Mouse (Mus musculus) bone marrow macrophage, adult 2 months (primary cell): ENCODE measurements around the gene Hist1h1c. TPM values are rescaled to one million over a fixed set of nuclear protein-coding genes. Genes with fewer than 3 reads are reported as not detected.

Experiments
- H3K27ac ChIP-seq: 2 replicates; pipeline ENCODE4 v1.5.1; 2012; ENCODE audit warnings: low read depth, low read length; ENCODE audit not compliant: insufficient read depth
- H3K4me1 ChIP-seq: 2 replicates; pipeline ENCODE4 v1.6.1; 2012; ENCODE audit warnings: low read length; ENCODE audit not compliant: control insufficient read depth, insufficient read depth
- H3K4me3 ChIP-seq: 2 replicates; pipeline ENCODE4 v1.5.1; 2012; ENCODE audit warnings: mild to moderate bottlenecking, low read length, moderate library complexity; ENCODE audit not compliant: insufficient read depth
- CTCF ChIP-seq: IDR thresholded peaks from 2 replicates; pipeline ENCODE4 v1.5.1; 2012; ENCODE audit warnings: low read depth, mild to moderate bottlenecking, low read length, moderate library complexity
- POLR2A ChIP-seq: IDR thresholded peaks from 2 replicates; pipeline ENCODE4 v1.6.1; 2012; ENCODE audit warnings: mild to moderate bottlenecking, low read depth, low read length, borderline replicate concordance
- polyA plus RNA-seq: library from polyadenylated mRNA; stranded (reverse); fragments of >200 nt; gene quantifications from 2 replicates; pipeline ENCODE4 v1.2.4, GENCODE M21; 2012; ENCODE audit not compliant: missing spikeins, insufficient read depth, insufficient read length

Hist1h1c gene
- polyA plus RNA-seq, 1 experiment, result 75.5 TPM

DNA sequence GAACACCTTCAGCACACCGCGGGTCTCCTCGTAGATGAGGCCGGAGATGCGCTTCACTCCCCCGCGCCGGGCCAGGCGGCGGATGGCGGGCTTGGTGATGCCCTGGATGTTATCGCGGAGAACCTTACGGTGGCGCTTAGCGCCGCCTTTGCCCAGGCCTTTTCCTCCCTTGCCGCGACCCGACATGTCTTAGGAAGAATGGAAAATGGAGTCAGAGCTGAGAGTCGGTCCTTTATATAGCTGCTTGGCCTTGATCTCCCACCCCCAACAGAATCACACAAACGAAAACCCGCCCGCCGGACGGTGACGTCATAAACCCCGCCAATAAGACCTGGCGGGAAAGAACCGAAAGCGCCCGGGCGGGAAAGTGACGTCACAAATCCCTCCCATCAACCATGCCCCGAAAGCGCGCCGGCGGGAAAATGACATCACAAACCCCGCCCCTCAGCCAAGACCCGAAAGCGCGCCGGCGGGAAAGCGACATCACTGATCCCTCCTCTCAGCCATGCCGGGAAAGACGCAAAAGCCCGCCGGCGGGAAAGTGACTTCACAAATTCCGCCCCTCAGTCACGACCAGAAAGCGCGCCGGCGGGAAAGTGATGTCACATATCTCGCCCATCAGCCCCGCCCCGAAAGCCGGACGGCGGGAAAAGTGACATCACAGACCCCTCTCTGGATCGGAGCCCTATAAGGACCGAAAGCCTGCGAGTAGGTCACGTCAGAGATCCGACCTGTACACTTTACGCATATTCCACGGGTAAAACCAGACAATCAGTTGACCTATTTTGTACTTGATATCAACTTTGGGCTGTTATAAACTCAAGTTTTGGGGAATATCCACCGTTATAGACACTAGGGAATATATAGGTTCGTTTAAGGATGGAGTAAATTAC, 22.6 kb downstream of the Hist1h1c start, which contains the start of gene Hist1h4a:
Gene Hist1h4a, minus strand, starts transcription at position 259 of the 893 bp plus-strand sequence.
- TF ChIP-seq POLR2A (0 out of 2 replicates have a peak, but pooled peaks have one; percentile 54), CTCF (no peak)

DNA sequence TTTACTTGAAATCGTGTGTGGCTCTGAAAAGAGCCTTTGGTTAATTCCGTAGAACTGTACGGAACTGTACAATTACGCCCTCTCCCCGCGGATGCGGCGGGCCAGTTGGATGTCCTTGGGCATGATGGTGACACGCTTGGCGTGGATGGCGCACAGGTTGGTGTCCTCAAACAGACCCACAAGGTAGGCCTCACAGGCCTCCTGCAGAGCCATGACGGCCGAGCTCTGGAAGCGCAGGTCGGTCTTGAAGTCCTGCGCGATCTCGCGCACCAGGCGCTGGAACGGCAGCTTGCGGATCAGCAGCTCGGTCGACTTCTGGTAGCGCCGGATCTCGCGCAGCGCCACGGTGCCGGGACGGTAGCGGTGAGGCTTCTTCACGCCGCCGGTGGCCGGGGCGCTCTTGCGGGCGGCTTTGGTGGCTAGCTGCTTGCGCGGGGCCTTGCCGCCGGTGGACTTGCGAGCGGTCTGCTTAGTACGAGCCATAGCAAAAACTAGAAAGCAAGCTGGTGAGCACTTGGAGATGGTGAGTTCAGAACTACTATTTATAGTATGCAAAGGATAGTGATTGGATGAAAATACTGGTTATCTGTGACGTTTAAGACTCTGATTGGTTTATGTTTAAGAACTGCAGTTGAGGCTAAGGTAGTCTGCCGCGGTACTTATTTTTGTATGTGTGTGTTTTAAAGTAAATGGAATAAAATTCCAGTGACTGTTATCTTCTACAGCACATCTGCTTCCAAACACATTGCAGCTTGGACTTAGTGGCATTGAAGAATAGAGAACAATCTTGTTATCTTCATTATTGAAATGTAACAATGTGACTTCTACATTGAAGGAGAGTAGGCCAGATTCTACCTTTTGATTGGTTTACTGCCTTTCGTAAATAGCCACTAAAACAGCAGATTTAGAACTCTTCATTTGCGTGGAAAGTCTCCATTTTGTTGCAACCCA, 23.5 kb downstream of the Hist1h1c start, which contains the start of gene Hist1h3a:
Gene Hist1h3a, minus strand, starts transcription at position 516 of the 951 bp plus-strand sequence.
- H3K27ac ChIP-seq, result peak within 1 kb of the TSS; percentile 72
- H3K4me3 ChIP-seq, result peak within 1 kb of the TSS; percentile 59
- H3K4me1 ChIP-seq, result peaks cover 22% of the 10 kb centered on the region

More for the DNA sequence above, 22.6 kb downstream of the Hist1h1c start, which contains the start of gene Hist1h4a:
- peak within 1 kb of the TSS; percentile 72 for H3K27ac ChIP-seq
- peak within 1 kb of the TSS; percentile 58 for H3K4me3 ChIP-seq
- peaks cover 22% of the 10 kb centered on the region for H3K4me1 ChIP-seq

DNA sequence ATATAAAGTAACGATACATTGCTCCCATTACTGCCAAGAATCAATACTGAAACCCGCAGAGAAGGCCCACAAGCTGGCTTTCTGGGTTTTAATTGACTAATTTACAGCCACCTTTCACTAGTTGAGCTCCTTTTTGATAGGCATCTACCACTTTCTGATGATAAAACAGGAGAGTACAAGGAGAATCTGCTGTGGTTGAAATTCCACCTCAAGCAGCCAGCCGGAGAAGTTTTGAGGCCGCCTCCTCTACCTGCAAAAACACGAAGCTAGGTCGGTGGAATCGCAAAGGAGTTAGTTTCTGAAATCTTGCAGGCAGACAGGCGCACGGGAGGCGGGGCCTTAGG, 24.6 kb downstream of the Hist1h1c start:
- TF ChIP-seq POLR2A (no peak), CTCF (no peak)
- Histone ChIP-seq H3K4me3 (peak overlapping the region; percentile 59), H3K4me1 (peaks cover 22% of the 10 kb centered on the region), H3K27ac (peak overlapping the region; percentile 72)

DNA sequence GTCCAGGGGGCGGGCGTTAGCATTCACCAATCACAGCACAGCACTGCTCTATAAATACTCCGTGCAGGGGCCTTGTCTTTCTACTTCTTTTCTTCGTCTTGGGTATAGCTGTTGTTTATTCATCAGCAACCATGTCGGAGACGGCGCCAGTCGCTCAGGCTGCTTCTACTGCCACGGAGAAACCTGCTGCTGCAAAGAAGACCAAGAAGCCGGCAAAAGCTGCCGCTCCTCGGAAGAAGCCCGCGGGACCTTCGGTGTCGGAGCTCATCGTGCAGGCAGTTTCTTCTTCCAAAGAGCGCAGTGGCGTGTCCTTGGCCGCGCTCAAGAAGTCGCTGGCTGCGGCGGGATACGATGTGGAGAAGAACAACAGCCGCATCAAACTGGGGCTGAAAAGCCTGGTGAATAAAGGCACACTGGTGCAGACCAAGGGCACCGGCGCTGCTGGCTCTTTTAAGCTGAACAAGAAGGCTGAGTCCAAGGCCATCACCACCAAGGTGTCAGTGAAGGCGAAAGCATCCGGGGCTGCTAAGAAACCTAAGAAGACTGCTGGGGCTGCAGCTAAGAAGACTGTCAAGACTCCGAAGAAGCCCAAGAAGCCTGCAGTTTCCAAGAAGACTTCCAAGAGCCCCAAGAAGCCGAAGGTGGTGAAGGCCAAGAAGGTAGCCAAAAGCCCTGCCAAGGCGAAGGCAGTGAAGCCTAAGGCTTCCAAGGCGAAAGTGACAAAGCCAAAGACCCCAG, 25.1 kb downstream of the Hist1h1c start, which contains the start of gene Hist1h1a:
Gene Hist1h1a, plus strand, starts transcription at position 81 of the 738 bp plus-strand sequence.
- H3K27ac ChIP-seq, result peak within 1 kb of the TSS; percentile 72
- peaks cover 24% of the 10 kb centered on the region for H3K4me1 ChIP-seq
- TF ChIP-seq CTCF, result no peak
- 0 out of 2 replicates have a peak, but pooled peaks have one; percentile 80 for TF ChIP-seq POLR2A
- H3K4me3 ChIP-seq, result peak within 1 kb of the TSS; percentile 59

DNA sequence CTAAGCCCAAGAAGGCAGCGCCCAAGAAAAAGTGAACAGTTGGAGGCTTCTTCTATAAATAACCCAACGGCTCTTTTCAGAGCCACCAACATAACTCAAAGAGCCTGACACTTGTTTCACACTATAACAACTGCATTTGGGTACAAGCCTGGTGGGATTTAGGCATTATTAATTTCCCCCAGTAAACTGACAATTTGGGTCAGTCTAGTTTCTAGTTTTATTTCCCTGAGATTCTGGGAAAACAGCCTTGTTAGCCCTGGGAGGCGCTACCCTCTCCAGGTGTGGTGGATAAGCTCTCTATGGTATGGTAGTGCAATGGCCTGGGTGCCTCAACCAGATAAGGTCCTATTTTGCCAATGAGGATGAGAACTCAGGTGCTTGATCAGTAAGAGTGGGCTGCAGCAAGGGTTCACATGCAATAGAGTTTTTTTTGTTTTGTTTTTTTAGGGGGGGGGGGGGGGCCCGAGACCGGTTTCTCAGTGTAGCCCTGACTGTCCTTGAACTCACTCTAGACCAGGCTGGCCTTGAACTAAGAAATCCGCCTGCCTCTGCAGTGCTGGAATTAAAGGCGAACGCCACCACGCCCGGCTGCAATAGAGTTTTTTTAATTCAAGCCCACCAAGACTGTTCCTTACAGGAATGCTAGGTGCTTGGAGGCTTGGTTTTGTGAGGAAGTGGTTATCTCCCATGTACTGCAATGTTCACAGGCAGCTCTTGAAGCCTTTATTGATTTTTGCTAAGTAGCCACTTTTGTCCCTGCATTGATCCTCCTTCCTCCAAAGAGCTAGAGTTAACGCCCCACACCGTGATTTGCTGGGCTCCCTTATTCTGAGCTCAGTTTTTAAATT, 25.9 kb downstream of the Hist1h1c start:
- Histone ChIP-seq H3K4me1 (peaks cover 29% of the 10 kb centered on the region), H3K27ac (peak overlapping the region; percentile 59), H3K4me3 (peak overlapping the region; percentile 59)
- no peak for TF ChIP-seq CTCF
- TF ChIP-seq POLR2A, result no peak

DNA sequence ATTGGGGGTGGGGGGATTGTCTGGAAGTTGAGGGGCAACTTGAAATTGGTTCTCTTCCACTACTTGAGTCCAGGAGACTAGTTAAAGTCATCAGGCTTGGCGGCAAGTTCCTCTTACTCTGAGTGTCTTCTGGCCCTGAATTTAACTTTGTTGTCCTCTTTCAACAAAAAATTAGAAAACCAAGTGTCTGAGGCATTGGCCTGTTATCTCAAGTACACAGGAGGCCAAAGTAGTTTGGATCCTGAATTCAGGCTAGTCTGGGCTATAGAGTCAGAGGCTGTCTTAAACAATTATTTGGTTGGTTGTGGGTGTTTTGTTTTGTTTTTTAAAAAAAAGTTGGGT, 26.5 kb downstream of the Hist1h1c start:
- Histone ChIP-seq H3K27ac (no peak overlapping the region), H3K4me1 (peaks cover 28% of the 10 kb centered on the region), H3K4me3 (no peak overlapping the region)
- no peak for TF ChIP-seq POLR2A
- no peak for TF ChIP-seq CTCF

DNA sequence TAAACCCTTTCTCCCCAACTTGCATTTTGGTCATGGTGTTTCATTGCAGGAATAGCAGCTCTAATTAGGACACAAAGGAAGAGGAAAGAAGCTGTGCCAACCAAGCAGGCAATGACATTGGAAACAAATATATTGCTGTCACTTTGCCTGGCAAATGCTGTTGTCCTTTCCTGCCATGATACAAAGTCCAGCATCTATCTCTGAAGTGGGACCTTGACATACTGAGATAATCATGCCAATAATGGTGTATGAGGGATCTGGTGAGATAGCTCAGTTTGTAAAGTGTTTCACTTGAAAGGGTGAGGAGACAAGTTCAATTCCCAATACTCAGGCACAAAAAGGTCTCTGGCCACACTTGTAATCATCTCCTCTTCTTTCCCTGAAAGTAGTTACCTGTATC, 28.2 kb downstream of the Hist1h1c start:
- Histone ChIP-seq H3K4me1 (peaks cover 25% of the 10 kb centered on the region), H3K27ac (no peak overlapping the region), H3K4me3 (no peak overlapping the region)
- no peak for TF ChIP-seq CTCF

DNA sequence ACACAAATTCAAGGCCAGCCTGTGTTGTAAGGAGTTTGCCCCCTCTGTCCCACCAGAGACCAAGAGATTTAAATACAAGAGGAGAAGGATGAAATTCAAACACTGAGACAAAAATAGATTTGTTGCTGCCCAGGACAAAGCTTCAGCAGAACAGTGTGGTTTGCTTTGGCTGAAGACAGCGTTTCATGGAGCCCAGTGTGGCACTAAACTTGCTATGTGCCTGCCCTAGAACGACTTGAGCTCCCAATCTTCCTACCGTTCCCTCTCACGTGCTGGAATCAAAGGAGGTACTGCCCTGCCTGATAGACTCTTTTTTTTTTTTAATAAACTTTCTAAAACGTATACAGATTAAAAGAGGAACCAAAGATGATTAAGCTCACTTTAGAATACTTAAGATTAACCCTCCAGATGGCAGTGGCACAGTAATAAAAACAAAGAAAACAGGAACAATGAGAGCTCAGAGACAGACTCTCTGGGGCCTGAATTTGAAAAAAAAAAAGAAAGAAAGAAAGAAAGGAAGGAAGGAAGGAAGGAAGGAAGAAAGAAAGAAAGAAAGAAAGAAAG, 30.3 kb downstream of the Hist1h1c start:
- peak overlapping the region; percentile 83 for H3K27ac ChIP-seq
- H3K4me3 ChIP-seq, result peak overlapping the region; percentile 7; the same call in 1 of the 2 replicates
- TF ChIP-seq CTCF (no peak), POLR2A (no peak)
- peaks cover 17% of the 10 kb centered on the region for H3K4me1 ChIP-seq

DNA sequence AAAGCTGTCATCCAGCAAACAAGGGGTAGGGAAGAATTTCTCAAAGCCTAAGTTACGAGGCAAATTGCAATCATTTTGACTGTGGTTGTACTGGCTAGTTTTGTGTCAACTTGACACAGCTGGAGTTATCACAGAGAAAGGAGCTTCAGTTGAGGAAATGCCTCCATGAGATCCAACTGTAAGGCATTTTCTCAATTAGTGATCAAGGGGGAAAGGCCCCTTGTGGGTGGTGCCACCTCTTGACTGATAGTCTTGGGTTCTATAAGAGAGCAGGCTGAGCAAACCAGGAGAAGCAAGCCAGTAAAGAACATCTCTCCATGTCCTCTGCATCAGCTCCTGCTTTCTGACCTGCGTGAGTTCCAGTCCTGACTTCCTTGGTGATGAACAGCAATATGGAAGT, 31.0 kb downstream of the Hist1h1c start, which contains the start of gene Trim38:
Gene Trim38, plus strand, starts transcription at position 301 of the 400 bp plus-strand sequence.
- Histone ChIP-seq H3K4me3 (peak within 1 kb of the TSS; percentile 7; the same call in 1 of the 2 replicates), H3K4me1 (peaks cover 12% of the 10 kb centered on the region), H3K27ac (peak within 1 kb of the TSS; percentile 83)
